Mouse (Mus musculus) left cerebral cortex, postnatal 4 days (tissue): ENCODE measurements at regions not wholly inside any gene's neighbourhood (a gene's known extent, or its start where the extent isn't known, plus 50 kb on each side); places are given as distances from the start of the nearest gene placed in this dataset.
"Not testable (repeated sequence)": the region's sequence is repeated elsewhere in the genome, so short reads cannot be mapped to it uniquely, and the experiment has no call there.

Experiments
- DNase-seq: peaks from one replicate; pipeline ENCODE4 v3.0.0-alpha.2; 2022
- intact Hi-C: fragments of 180-260 bp; cut with DNase I; formaldehyde crosslinking; loops from one replicate; pipeline ENCODE4 v1.15.1; 2025

GRCm38 (mm10) chr3:49686182-49686895 is 70.8 kb downstream of the Pcdh18 start:
- intact Hi-C loops = no loop called here
- peak; percentile 2 for DNase-seq

GRCm38 (mm10) chr3:49674921-49675320 is 82.2 kb downstream of the Pcdh18 start:
- intact Hi-C loops = no loop called here
- DNase-seq = no peak

GRCm38 (mm10) chr3:49672685-49673184 is 84.4 kb downstream of the Pcdh18 start:
- intact Hi-C loops = no loop called here
- no peak for DNase-seq

GRCm38 (mm10) chr3:49667543-49668338 is 89.4 kb downstream of the Pcdh18 start:
- DNase-seq = no peak
- intact Hi-C loops = no loop called here

- DNase-seq = no peak
- intact Hi-C loops = no loop called here
These were observed 90.6 kb downstream of the Pcdh18 start for GRCm38 (mm10) chr3:49666516-49666915.

- intact Hi-C loops = no loop called here
- no peak for DNase-seq
These were observed 108.3 kb downstream of the Pcdh18 start for GRCm38 (mm10) chr3:49648895-49649175.

- intact Hi-C loops = no loop called here
- DNase-seq = no peak
These were observed 108.9 kb downstream of the Pcdh18 start for GRCm38 (mm10) chr3:49648040-49648894.

GRCm38 (mm10) chr3:49644993-49645392 is 112.1 kb downstream of the Pcdh18 start:
- DNase-seq = no peak
- intact Hi-C loops = no loop called here

GRCm38 (mm10) chr3:49643871-49644270 is 113.3 kb downstream of the Pcdh18 start:
- peak; percentile 2 for DNase-seq
- intact Hi-C loops = no loop called here

GRCm38 (mm10) chr3:49641966-49642758 is 115.0 kb downstream of the Pcdh18 start:
- intact Hi-C loops = no loop called here
- peak; percentile 7 for DNase-seq

- no peak for DNase-seq
- intact Hi-C loops = no loop called here
These were observed 115.7 kb downstream of the Pcdh18 start for GRCm38 (mm10) chr3:49641411-49641810.

GRCm38 (mm10) chr3:49638601-49639000 is 118.5 kb downstream of the Pcdh18 start:
- no peak for DNase-seq
- intact Hi-C loops = no loop called here

GRCm38 (mm10) chr3:49636676-49637075 is 120.4 kb downstream of the Pcdh18 start:
- intact Hi-C loops = no loop called here
- DNase-seq = no peak

- no peak for DNase-seq
- intact Hi-C loops = no loop called here
These were observed 164.2 kb downstream of the Pcdh18 start for GRCm38 (mm10) chr3:49592706-49593451.

GRCm38 (mm10) chr3:49590234-49590633 is 166.9 kb downstream of the Pcdh18 start:
- intact Hi-C loops = no loop called here
- DNase-seq = no peak

GRCm38 (mm10) chr3:49586531-49587168 is 170.5 kb downstream of the Pcdh18 start:
- DNase-seq = no peak
- intact Hi-C loops = no loop called here

- intact Hi-C loops, DNase-seq: not testable (repeated sequence)
These were observed 171.2 kb downstream of the Pcdh18 start for GRCm38 (mm10) chr3:49585962-49586361.

- peak; percentile 2 for DNase-seq
These were observed 190.1 kb downstream of the Pcdh18 start for GRCm38 (mm10) chr3:49566769-49567729.

More at GRCm38 (mm10) chr3:49566769-49567729, 190.1 kb downstream of the Pcdh18 start:
- intact Hi-C loops = no loop called here
